Mouse (Mus musculus) lung, postnatal 0 days (tissue): ENCODE results near the gene Fbxo3.
"Not testable (repeated sequence)": the region's sequence is repeated elsewhere in the genome, so short reads cannot be mapped to it uniquely, and the experiment has no call there.

Experiments used
- CTCF ChIP-seq: IDR thresholded peaks from 2 replicates; pipeline ENCODE4 v1.5.1; 2016; ENCODE audit warnings: antibody characterized with exemption, mild to moderate bottlenecking
- EP300 ChIP-seq: IDR thresholded peaks from 2 replicates; pipeline ENCODE4 v1.6.1; 2016; ENCODE audit warnings: antibody characterized with exemption, mild to moderate bottlenecking, control low read depth

GRCm38 (mm10) chr2:103987595-103987994 lies 39.9 kb upstream of the Fbxo3 start:
- TF ChIP-seq EP300, CTCF: not testable (repeated sequence)
